Mouse (Mus musculus): ENCODE data around the gene Pa2g4.
"Not testable (repeated sequence)": the region's sequence is repeated elsewhere in the genome, so short reads cannot be mapped to it uniquely, and the experiment has no call there.

DNA sequence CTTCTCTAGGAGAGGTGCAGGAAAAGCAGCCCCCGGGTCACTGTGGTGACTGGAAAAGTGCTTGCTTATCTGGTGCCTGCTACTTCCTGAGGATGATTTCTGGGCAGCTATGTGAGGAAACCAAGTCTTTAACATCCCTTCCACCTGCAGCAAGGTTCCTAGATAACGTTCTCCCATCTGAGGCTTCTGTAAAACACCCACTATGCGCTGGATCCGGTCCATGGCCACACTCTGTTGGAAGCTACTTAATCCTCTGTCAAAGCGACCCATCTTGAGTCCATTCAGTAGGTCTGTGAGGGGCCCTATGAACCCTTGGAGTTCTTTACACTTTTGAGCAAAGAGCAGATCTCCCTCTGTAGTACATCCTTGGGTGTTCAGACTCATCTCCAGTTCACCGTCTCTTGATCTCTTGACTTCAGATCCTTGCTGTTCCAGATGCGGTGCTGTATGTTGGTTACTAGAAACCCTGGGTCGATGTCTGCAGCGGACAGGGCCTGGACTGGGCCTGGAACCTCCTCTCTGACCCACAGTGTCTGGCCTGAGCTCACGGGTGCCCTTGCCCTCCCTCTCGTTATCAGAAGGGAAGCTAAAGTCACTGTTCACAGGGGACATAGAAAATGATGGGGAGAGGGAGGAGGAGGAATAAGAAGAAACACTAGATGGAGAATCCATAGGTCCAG is 15.5 kb downstream of the Pa2g4 start:
- TF ChIP-seq CTCF, EP300 (IDR thresholded peaks at IDR 0.05; ENCODE audit: low read depth): not testable (repeated sequence)
